Mouse (Mus musculus) lung, adult 2 months (tissue): ENCODE results near the gene Orm2.

Experiments
- CTCF ChIP-seq: fragments of 200-500 bp; IDR thresholded peaks from 2 replicates; pipeline ENCODE4 v1.5.1; 2011; ENCODE audit warnings: mild to moderate bottlenecking, low read length, control low read depth; ENCODE audit not compliant: insufficient read depth
- POLR2A ChIP-seq: fragments of 200-500 bp; IDR thresholded peaks from 2 replicates; pipeline ENCODE4 v1.6.1; 2011; ENCODE audit warnings: low read depth, mild to moderate bottlenecking, control low read depth, low read length, borderline replicate concordance; ENCODE audit errors: extremely low read depth

GRCm38 (mm10) chr4:63359861-63360260 is 2.4 kb upstream of the Orm2 start:
- TF ChIP-seq CTCF (no peak), POLR2A (no peak)
